Mouse (Mus musculus) stomach, postnatal 0 days (tissue): Measurements from ENCODE around the gene Cyp51. TPM values are rescaled to one million over a fixed set of nuclear protein-coding genes. Genes with fewer than 3 reads are reported as not detected.

Experiments used
- ATAC-seq: fragments of 200-750 bp; cut with Nextera tagmentation; 2 replicates; pipeline ENCODE4 v1.8.0; 2017; ENCODE audit not compliant: low FRiP score, low TSS enrichment
- DNase-seq: peaks from one replicate; pipeline ENCODE4 v3.0.0-alpha.2; 2016; ENCODE audit warnings: low spot score
- H3K27ac ChIP-seq: fragments of 300-500 bp; sonication (generic); replicated peaks from 2 replicates; pipeline ENCODE4 v1.5.1; 2014; ENCODE audit warnings: mild to moderate bottlenecking, control low read depth
- H3K27me3 ChIP-seq: fragments of 300-500 bp; sonication (generic); 2 replicates; pipeline ENCODE4 v1.6.1; 2014; ENCODE audit warnings: low read length; ENCODE audit not compliant: control insufficient read depth, insufficient read depth
- H3K36me3 ChIP-seq: fragments of 300-500 bp; sonication (generic); 2 replicates; pipeline ENCODE4 v1.6.1; 2014; ENCODE audit warnings: low read length, mixed read lengths; ENCODE audit not compliant: control insufficient read depth, insufficient read depth
- H3K4me1 ChIP-seq: fragments of 300-500 bp; sonication (generic); replicated peaks from 2 replicates; pipeline ENCODE4 v1.6.1; 2014; ENCODE audit warnings: antibody characterized with exemption; ENCODE audit not compliant: control insufficient read depth, insufficient read depth
- H3K4me2 ChIP-seq: fragments of 300-500 bp; sonication (generic); replicated peaks from 2 replicates; pipeline ENCODE4 v1.6.1; 2014; ENCODE audit warnings: low read depth, mild to moderate bottlenecking, control low read depth, moderate library complexity
- H3K4me3 ChIP-seq: fragments of 300-500 bp; sonication (generic); 2 replicates; pipeline ENCODE4 v1.5.1; 2014; ENCODE audit warnings: low read depth, low read length, control low read depth
- H3K9ac ChIP-seq: fragments of 300-500 bp; sonication (generic); 2 replicates; pipeline ENCODE4 v1.6.1; 2014; ENCODE audit warnings: mild to moderate bottlenecking, low read length, control low read depth, mixed read lengths
- H3K9me3 ChIP-seq: fragments of 300-500 bp; sonication (generic); 2 replicates; pipeline ENCODE4 v1.6.1; 2016; ENCODE audit warnings: low read length; ENCODE audit not compliant: control insufficient read depth
- CTCF ChIP-seq: IDR thresholded peaks from 2 replicates; pipeline ENCODE4 v1.5.1; 2016; ENCODE audit warnings: antibody characterized with exemption, low read depth, mild to moderate bottlenecking, moderate library complexity
- EP300 ChIP-seq: optimal IDR thresholded peaks from 2 replicates; pipeline ENCODE3; 2016; ENCODE audit warnings: antibody characterized with exemption
- WGBS: fragments of 180-500 bp; shearing (Covaris S2); extraction: QIAGEN DNeasy Blood & Tissue Kit; methylation state at CpG from one replicate; pipeline ENCODE4 v1.1.7; 2014; 5-methylcytosine and 5-hydroxymethylcytosine counted together
- polyA plus RNA-seq: library from polyadenylated mRNA; unstranded; fragments of >200 nt; fragmentation: Nextera tagmentation; extraction: Ambion mirVana; gene quantifications from 2 replicates; pipeline ENCODE4 v1.2.1, GENCODE M21; 2015

The Cyp51 gene
- polyA plus RNA-seq, 1 experiment from 2014 or later = 65.8 TPM

- H3K9ac ChIP-seq = no peak overlapping the region
- DNase-seq (no peak), ATAC-seq (no peak)
- H3K36me3 ChIP-seq = peaks cover 15% of the 10 kb centered on the region
- H3K9me3 ChIP-seq = no peaks in the 10 kb centered on the region
- no peaks in the 10 kb centered on the region for H3K4me1 ChIP-seq
- 68% methylated on average over 2 of the region's 2 CpGs for WGBS
- no peak overlapping the region for H3K27ac ChIP-seq
- H3K27me3 ChIP-seq = no peaks in the 10 kb centered on the region
- H3K4me3 ChIP-seq = no peak overlapping the region
- no peak for TF ChIP-seq CTCF
- no peak for TF ChIP-seq EP300
- no peak overlapping the region for H3K4me2 ChIP-seq
These were observed 23.0 kb downstream of the Cyp51 start for GRCm38 (mm10) chr5:4081513-4081912.

- peaks cover 16% of the 10 kb centered on the region for H3K36me3 ChIP-seq
These were observed 23.7 kb downstream of the Cyp51 start for GRCm38 (mm10) chr5:4080861-4081260.

GRCm38 (mm10) chr5:4079086-4079485, 25.5 kb downstream of the Cyp51 start:
- ATAC-seq = no peak
- no peak overlapping the region for H3K9ac ChIP-seq
- no peak for DNase-seq
- WGBS = 92% methylated on average over 3 of the region's 3 CpGs
- H3K4me1 ChIP-seq = no peaks in the 10 kb centered on the region
- no peak overlapping the region for H3K4me2 ChIP-seq
- no peaks in the 10 kb centered on the region for H3K27me3 ChIP-seq
- no peak for TF ChIP-seq EP300
- no peak for TF ChIP-seq CTCF
- no peaks in the 10 kb centered on the region for H3K9me3 ChIP-seq
- H3K27ac ChIP-seq = no peak overlapping the region
- peaks cover 16% of the 10 kb centered on the region for H3K36me3 ChIP-seq
- no peak overlapping the region for H3K4me3 ChIP-seq

More at GRCm38 (mm10) chr5:4080861-4081260, 23.7 kb downstream of the Cyp51 start:
- Histone ChIP-seq H3K9me3 (no peaks in the 10 kb centered on the region), H3K27ac (no peak overlapping the region), H3K27me3 (no peaks in the 10 kb centered on the region), H3K4me2 (no peak overlapping the region), H3K4me1 (no peaks in the 10 kb centered on the region), H3K4me3 (no peak overlapping the region), H3K9ac (no peak overlapping the region)
- ATAC-seq (no peak), DNase-seq (no peak)
- TF ChIP-seq CTCF (no peak), EP300 (no peak)
- 81% methylated on average over 2 of the region's 2 CpGs for WGBS

- ATAC-seq = no peak
- DNase-seq = no peak
- Histone ChIP-seq H3K4me2 (no peak overlapping the region), H3K36me3 (peaks cover 23% of the 10 kb centered on the region), H3K9me3 (no peaks in the 10 kb centered on the region), H3K4me3 (no peak overlapping the region), H3K4me1 (no peaks in the 10 kb centered on the region), H3K27ac (no peak overlapping the region), H3K9ac (no peak overlapping the region), H3K27me3 (no peaks in the 10 kb centered on the region)
- TF ChIP-seq CTCF (no peak), EP300 (no peak)
- 50% methylated on average over 3 of the region's 3 CpGs for whole genome bisulfite sequencing
These were observed 37.3 kb downstream of the Cyp51 start for GRCm38 (mm10) chr5:4067203-4067602.

- ATAC-seq = no peak
- H3K4me2 ChIP-seq = no peak overlapping the region
- no peak for DNase-seq
- H3K4me1 ChIP-seq = no peaks in the 10 kb centered on the region
- 89% methylated on average over 18 of the region's 18 CpGs for WGBS
- H3K27me3 ChIP-seq = no peaks in the 10 kb centered on the region
- no peak overlapping the region for H3K4me3 ChIP-seq
- no peak for TF ChIP-seq CTCF
- no peak for TF ChIP-seq EP300
- no peak overlapping the region for H3K27ac ChIP-seq
- H3K9me3 ChIP-seq = no peaks in the 10 kb centered on the region
- H3K36me3 ChIP-seq = peaks cover 25% of the 10 kb centered on the region
- no peak overlapping the region for H3K9ac ChIP-seq
These were observed 38.0 kb downstream of the Cyp51 start for GRCm38 (mm10) chr5:4066476-4067115.

- TF ChIP-seq EP300 (no peak), CTCF (no peak)
These were observed 44.2 kb downstream of the Cyp51 start for GRCm38 (mm10) chr5:4060313-4060712.

More at GRCm38 (mm10) chr5:4060313-4060712, 44.2 kb downstream of the Cyp51 start:
- Histone ChIP-seq H3K4me1 (no peaks in the 10 kb centered on the region), H3K4me2 (no peak overlapping the region), H3K27ac (no peak overlapping the region), H3K36me3 (peaks cover 29% of the 10 kb centered on the region), H3K9ac (no peak overlapping the region), H3K27me3 (no peaks in the 10 kb centered on the region), H3K9me3 (no peaks in the 10 kb centered on the region), H3K4me3 (no peak overlapping the region)
- WGBS = 94% methylated on average over 8 of the region's 8 CpGs
- DNase-seq = no peak
- no peak for ATAC-seq
